Mouse (Mus musculus): ENCODE measurements around the gene Shisa4. TPM values are rescaled to one million over a fixed set of nuclear protein-coding genes. Genes with fewer than 3 reads are reported as not detected.
A peak's percentile ranks its signal among the peaks of the same experiment; 100 is the strongest.

Shisa4 gene
- polyA plus RNA-seq, 1 experiment = 5.7 TPM

DNA sequence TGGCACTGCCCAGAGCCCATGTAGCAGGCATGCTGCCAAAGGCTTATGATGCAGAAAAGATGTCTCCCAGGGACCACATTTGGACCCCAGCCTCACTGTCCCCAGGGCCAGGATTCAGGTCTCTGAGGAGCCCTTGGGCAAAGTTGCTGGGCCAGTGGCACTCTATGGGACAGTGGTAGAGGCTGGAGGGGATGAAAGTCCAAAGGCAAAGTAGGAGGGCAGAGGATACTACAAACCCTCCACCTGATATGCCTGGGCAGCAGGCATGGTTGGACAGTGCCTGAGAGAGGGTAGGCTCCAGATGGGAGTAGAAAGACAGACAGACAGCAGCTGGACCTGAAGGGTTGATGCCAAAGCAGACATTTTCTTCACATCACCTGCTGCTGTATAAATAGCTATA is 8.7 kb downstream of the Shisa4 start:
- no peak for DNase-seq (ENCODE audit: low read depth)

GRCm38 (mm10) chr1:135363446-135363845 is 11.6 kb downstream of the Shisa4 start:
- DNase-seq (ENCODE audit: low read depth) = no peak

DNA sequence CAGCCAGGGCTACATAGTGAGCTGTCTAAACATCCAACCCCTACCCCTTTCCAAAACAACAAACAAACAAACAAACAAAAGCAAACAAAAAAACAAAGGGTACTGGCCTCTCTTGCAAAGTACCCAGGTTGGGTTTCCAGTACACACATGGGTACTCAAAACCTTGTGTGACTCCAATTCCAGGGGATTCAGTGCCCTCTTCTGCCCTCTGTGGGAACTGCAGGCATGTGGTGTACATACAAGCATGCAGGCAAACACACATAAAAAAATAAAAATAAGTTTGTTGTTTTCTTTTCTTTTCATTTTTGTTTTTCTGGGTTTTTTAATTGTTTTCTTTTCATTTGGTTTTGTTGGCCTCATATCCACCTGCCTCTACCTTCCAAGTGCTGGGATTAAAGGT is 12.9 kb downstream of the Shisa4 start:
- no peak for DNase-seq (ENCODE audit: low read depth)

- DNase-seq (ENCODE audit: low read depth) = no peak
These were observed 13.5 kb downstream of the Shisa4 start for GRCm38 (mm10) chr1:135361491-135361890.

GRCm38 (mm10) chr1:135359071-135359470 is 16.0 kb downstream of the Shisa4 start:
- DNase-seq (ENCODE audit: low read depth) = no peak

DNA sequence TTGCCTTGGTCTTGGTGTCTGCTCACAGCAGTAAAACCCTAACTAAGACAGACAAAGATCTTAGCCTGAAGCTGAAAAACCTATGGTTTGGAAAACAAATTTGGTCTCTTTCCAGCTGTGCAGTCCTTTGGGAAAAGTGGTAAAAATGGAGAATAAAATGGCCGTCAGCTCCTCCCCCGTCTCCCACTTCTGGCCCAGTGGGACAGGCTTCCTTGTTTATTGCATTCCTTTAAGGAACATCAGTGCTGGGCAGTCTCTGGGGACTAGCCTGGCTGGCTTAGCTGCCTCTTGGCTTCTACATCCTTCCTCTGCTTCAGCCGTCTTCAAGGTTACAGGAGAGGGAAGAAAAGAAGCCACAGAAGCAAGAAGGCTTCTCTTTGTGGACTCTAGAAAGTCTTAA is 23.1 kb downstream of the Shisa4 start:
- DNase-seq (ENCODE audit: low read depth) = no peak

- no peak for DNase-seq (ENCODE audit: low read depth)
These were observed 27.4 kb downstream of the Shisa4 start for GRCm38 (mm10) chr1:135347498-135348169.

- no peak for DNase-seq (ENCODE audit: low read depth)
These were observed 28.1 kb downstream of the Shisa4 start for GRCm38 (mm10) chr1:135346891-135347290.

- DNase-seq (ENCODE audit: low read depth) = no peak
These were observed 31.0 kb downstream of the Shisa4 start for GRCm38 (mm10) chr1:135344026-135344425.

- no peak for DNase-seq (ENCODE audit: low read depth)
These were observed 33.1 kb downstream of the Shisa4 start for GRCm38 (mm10) chr1:135341947-135342346.

DNA sequence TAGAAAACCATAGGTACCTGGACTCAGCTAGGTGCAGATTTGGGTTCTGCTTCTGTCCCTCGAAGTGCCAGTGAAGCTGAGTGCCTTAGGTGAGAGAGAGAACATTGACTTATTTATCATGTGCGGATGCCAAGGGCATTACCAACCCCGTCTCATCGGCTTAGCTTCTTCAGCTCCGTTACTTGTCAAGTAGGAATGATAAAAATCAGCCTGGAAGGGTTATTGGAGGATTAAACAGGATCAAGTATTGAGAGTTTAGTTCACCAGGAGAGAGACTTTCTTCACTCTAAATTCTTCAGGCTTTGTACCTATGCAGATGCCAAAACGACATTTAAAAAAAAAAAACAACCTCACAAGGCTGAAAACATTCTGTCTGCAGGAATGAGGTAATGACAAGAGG is 44.5 kb downstream of the Shisa4 start:
- DNase-seq (ENCODE audit: low read depth) = peak; percentile 91

- no peak for DNase-seq (ENCODE audit: low read depth)
These were observed 46.7 kb downstream of the Shisa4 start for GRCm38 (mm10) chr1:135328368-135328767.

- no peak for DNase-seq (ENCODE audit: low read depth)
These were observed 49.1 kb downstream of the Shisa4 start for GRCm38 (mm10) chr1:135325934-135326333.

- DNase-seq (ENCODE audit: low read depth) = no peak
These were observed 50.5 kb downstream of the Shisa4 start, which contains the start of gene Lmod1 for GRCm38 (mm10) chr1:135324571-135324970. TSS of gene Lmod1 (plus strand) at chr1:135324807.

- no peak for DNase-seq (ENCODE audit: low read depth)
These were observed 51.6 kb downstream of the Shisa4 start for GRCm38 (mm10) chr1:135323367-135323901.

Other genes starting within 250 kb of the Shisa4 start
- 2.4 and 2.9 TPM in 2 replicates for gene Ptpn7, start 242.5 kb downstream of the Shisa4 start, polyA plus RNA-seq (2012; rRNA removed)
- 64.5 and 86.7 TPM in 2 replicates for gene Arl8a, start 228.4 kb downstream of the Shisa4 start, polyA plus RNA-seq (2012; rRNA removed)
- gene Gpr37l1, start 207.6 kb downstream of the Shisa4 start, polyA plus RNA-seq (2012; rRNA removed) = 1.00 and 1.5 TPM in 2 replicates
- gene Elf3, start 116.7 kb downstream of the Shisa4 start, polyA plus RNA-seq (2012; rRNA removed) = 82.7 and 109 TPM in 2 replicates
- 50.6 and 70.7 TPM in 2 replicates for gene Rnpep, start 91.2 kb downstream of the Shisa4 start, polyA plus RNA-seq (2012; rRNA removed)
- 82.7 and 105 TPM in 2 replicates for gene Timm17a, start 61.5 kb downstream of the Shisa4 start, polyA plus RNA-seq (2012; rRNA removed)
- gene Lmod1, start 50.4 kb downstream of the Shisa4 start, polyA plus RNA-seq (2012; rRNA removed) = 14.1 and 14.6 TPM in 2 replicates
- gene Ipo9, start 55.3 kb upstream of the Shisa4 start, polyA plus RNA-seq (2012; rRNA removed) = 89.2 and 130 TPM in 2 replicates
- gene Nav1, start 232.1 kb upstream of the Shisa4 start, polyA plus RNA-seq (2012; rRNA removed) = 18.0 and 27.4 TPM in 2 replicates

Measured in gonadal fat pad, adult 2 months (tissue).